Mouse (Mus musculus) left cerebral cortex, adult 2 months (tissue): Measurements from ENCODE around the gene Rorb. TPM values are rescaled to one million over a fixed set of nuclear protein-coding genes. Genes with fewer than 3 reads are reported as not detected.

ENCODE experiments used
- DNase-seq, 2 experiments: peaks; one replicate each; pipeline ENCODE4 v3.0.0; 2021 to 2022; ENCODE audit warnings: low spot score in 2 of 2, mixed read lengths in 1 of 2; ENCODE audit errors: extremely low spot score in 1 of 2
- H3K27ac ChIP-seq: fragments of 200-600 bp; 2 replicates; pipeline ENCODE4 v1.8.1; 2022
- H3K4me3 ChIP-seq: fragments of 200-600 bp; 2 replicates; pipeline ENCODE4 v1.8.1; 2022
- CTCF ChIP-seq: fragments of 200-600 bp; IDR thresholded peaks from 2 replicates; pipeline ENCODE4 v1.8.1; 2022; ENCODE audit warnings: antibody characterized with exemption, mild to moderate bottlenecking, moderate library complexity
- intact Hi-C: fragments of 180-260 bp; cut with DNase I; formaldehyde crosslinking; loops from one replicate; pipeline ENCODE4 v1.15.1; 2025
- long read RNA-seq, 2 experiments: library from polyadenylated mRNA; stranded (forward); transcript quantifications; one replicate each; pipeline ENCODE4 v2.0.0; 2021; ENCODE audit warnings: borderline mapping rate in 2 of 2
- total RNA-seq, 2 experiments: library from RNA; stranded (reverse); gene quantifications; 2 replicates each; pipeline ENCODE4 v1.2.3; 2021

Rorb gene
- 10 to 100 TPM; 53.6 to 55.1 TPM for total RNA-seq
- long read RNA-seq, experiment 1, full-length matches to known transcripts, result 2 of 16 reads
- long read RNA-seq, experiment 1, partial matches to known transcripts, result 3 of 16 reads
- long read RNA-seq, experiment 1, other reads (novel, unspliced or antisense), result 11 of 16 reads
- long read RNA-seq, experiment 2, partial matches to known transcripts, result 0 of 6 reads
- long read RNA-seq, experiment 2, other reads (novel, unspliced or antisense), result 6 of 6 reads

DNA sequence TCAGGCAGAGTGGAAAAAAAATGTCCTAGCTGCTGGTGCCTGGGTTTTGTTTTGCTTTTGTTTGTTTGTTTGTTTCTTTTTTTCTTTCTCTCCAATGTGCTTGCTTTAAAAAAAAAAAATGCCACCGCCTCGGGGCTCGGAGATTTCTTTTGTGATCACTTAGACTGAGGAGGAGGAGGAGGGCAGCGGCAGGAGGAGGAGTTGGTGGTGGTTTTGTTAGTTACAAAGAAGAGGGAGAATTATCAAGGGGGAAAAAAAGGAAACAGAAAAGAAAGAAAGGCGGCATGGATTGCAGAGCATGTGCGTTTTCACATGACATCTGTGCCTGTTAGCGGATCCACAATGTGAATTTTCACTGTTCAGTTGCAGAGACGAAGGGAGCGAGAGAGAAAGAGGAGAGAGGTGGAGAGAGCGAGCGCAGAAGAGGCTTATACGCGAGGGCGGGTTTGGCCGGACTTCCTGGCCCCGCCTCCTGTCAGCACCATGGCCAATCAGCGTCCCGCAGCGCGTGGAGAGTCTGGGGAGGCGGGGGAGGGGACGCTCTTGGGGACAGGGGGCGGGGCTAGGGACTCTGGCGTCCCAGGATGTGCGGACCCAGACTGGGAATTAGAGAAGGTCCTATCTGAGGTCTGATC lies at the start of gene Rorb:
Rorb (minus strand) TSS at position 404 of the 635 bp plus-strand sequence.
- Histone ChIP-seq H3K4me3 (peak within 1 kb of the TSS; percentile 69), H3K27ac (peak within 1 kb of the TSS; percentile 83)
- no peak for TF ChIP-seq CTCF
- intact Hi-C loops, result loop anchor here (2.0 to 5.0 kb wide), 4 partner anchors 69 to 1234 kb away; no protein-coding TSS in a partner anchor
- peak; percentile 84 to 87 for DNase-seq

DNA sequence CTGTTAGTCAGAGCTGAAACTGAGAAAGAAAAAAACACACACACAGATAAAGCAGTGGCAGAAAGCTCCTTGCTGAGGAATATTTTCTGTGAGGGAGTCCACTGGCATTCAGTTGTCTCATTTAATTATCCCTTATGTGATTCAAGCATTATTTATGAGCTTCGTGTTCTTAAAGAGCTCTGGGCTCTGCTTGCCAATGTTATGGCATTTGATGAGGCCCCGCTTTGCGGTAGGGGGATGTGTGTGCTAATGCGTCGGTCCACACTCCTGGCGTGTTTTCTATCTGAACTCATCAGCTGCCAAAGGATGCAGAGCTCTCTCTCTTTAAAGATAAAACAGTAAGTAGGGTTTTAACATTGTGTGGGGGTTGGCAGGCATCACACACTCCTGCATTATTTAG lies 37.9 kb upstream of the Rorb start:
- Histone ChIP-seq H3K27ac (no peak overlapping the region), H3K4me3 (no peak overlapping the region)
- TF ChIP-seq CTCF, result no peak
- intact Hi-C loops, result no loop called here
- DNase-seq, result no peak

DNA sequence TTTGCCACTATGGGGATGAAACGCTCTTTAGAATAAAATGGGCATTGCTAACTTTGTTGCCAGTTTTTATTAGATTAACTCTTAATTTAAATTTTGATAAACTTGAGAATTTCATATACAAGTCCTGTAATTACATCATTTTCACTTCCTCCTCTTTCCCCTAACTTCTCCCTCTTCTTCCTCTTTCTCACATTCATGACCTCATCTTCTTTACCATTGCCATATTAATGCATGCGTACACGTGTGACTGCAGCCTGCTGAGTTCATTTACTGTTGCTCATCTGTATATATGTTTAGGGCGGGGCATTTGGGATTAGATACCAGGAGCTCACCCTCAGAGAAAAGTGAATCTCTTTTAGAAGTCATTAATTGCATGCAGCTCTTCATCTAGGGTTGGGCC lies 33.5 kb upstream of the Rorb start:
- no peak overlapping the region for H3K27ac ChIP-seq
- no peak for TF ChIP-seq CTCF
- H3K4me3 ChIP-seq, result no peak overlapping the region
- intact Hi-C loops, result no loop called here
- DNase-seq, result no peak

DNA sequence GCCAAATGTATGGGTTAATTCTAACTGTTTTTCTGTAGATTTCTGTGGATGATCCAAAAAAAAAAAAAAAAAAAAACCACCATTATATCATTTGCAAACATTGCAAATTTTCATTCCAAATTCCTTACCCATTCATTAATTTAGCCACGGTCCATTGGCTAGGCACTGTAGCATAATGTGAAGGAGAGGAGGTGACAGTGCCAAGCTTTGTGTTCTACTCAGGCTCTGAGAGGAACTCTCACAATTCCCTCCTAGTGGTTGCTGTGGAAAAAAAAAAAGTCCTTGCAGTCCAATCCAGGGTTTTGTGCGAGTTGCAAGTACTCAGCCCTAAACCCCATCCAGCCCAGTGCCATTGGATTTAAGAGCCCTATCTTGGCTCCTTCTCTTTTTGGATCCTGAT lies 25.9 kb upstream of the Rorb start:
- intact Hi-C loops, result no loop called here
- no peak for DNase-seq
- H3K4me3 ChIP-seq, result no peak overlapping the region
- TF ChIP-seq CTCF, result no peak; the same call in 1 of the 2 replicates
- H3K27ac ChIP-seq, result no peak overlapping the region

DNA sequence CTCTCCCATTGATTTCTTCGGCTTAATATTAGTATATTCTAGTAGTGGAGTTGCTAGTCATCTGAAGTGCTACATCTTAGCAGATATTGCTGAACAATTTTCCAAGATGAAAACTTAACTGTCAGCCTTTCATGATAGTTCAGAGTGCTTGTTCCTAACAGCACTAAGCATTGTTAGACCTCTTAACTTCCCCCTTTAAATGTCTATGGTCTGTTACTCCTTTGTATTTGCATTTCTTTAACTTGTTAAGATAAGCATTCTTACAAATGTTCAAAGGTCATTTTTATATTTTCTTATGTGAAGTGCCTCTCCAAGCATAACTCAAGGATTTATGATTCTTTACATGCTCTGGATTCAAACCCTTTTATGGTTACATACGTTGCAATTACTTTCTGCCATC lies 24.8 kb upstream of the Rorb start:
- no peak for TF ChIP-seq CTCF

DNA sequence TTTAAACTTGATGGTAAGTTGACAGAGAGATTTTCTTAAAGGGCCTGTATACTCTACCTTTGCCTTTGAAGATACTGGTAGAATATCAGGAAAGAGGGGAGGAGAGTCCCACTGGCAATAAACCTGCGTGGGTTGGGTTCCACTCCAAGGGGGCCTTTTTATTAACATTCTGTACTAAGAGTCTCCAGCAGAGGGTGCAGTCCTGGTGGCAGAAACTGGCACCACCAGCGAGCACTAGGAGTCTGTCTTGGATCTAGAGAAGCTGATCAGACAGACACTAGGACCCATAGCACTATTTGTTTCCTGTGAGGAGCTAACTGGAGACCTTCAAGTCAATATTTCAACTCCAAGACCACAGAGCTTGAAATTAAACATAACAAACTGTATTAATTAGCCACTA lies 11.3 kb upstream of the Rorb start:
- H3K4me3 ChIP-seq, result no peak overlapping the region
- DNase-seq, result no peak
- TF ChIP-seq CTCF, result peak; percentile 54
- intact Hi-C loops, result no loop called here
- H3K27ac ChIP-seq, result no peak overlapping the region

More for the DNA sequence above, 24.8 kb upstream of the Rorb start:
- no peak overlapping the region for H3K4me3 ChIP-seq
- intact Hi-C loops, result no loop called here
- DNase-seq, result no peak
- H3K27ac ChIP-seq, result no peak overlapping the region

DNA sequence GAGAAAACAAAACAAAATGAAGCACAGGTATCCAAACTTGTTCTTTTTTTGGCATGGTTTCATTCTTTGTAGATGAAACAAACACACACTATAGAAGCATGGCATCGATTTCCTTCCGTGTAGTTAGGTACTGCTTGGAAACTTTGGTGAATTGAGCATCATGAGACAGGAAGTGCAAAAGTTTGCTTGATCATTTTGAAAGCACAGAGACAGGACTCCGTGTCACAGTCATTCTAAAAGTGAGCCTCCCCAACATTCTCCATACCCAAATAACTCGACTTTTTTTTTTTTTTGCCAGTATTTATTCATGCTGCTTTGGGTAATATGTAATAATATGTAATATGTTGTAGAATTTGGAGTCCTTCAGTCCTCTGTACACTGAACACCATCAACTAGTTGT lies 1.2 kb upstream of the Rorb start:
- DNase-seq, result no peak
- no peak overlapping the region for H3K4me3 ChIP-seq
- intact Hi-C loops, result loop anchor here (5.0 kb wide), 2 partner anchors 70 to 225 kb away; no protein-coding TSS in a partner anchor
- TF ChIP-seq CTCF, result no peak
- no peak overlapping the region for H3K27ac ChIP-seq

DNA sequence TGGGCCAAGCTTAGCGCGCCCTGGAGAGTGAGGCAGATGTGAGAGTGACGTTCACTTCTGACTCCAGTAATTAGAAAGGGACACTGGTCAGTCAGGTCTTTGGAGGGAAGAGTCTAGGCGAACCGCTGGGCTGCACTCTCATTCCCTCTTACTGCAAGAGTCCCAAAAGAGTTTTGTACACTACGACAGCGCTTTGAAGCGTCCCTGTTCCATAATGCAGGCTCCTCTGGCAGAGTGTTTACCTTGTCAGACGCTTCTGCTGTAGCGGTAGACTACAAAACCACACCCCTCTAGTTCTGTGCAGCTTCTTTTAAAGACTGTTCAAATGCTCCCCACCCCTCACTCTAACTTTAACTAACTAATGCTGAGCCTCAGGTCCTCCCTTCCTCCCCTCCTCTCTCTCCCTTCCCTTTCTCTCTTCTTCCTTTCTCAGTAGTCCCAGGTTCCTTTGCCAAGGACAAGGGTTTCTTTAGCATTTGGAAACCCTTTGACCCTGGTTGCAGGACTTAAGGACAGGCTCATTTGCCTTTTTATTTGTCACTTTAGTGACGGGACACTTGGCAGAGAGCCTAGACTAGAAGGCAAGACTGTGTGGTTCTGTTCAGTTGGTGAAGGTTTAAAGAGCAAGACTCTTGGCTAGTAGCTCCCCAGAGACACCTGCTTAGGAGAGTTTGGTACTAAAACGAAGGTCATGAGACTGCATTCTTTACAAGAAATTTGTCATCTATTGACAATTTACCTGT lies 603 bp upstream of the Rorb start:
- DNase-seq, result no peak
- intact Hi-C loops, result loop anchor here (2.0 to 5.0 kb wide), 4 partner anchors 69 to 1233 kb away; no protein-coding TSS in a partner anchor
- TF ChIP-seq CTCF, result no peak

DNA sequence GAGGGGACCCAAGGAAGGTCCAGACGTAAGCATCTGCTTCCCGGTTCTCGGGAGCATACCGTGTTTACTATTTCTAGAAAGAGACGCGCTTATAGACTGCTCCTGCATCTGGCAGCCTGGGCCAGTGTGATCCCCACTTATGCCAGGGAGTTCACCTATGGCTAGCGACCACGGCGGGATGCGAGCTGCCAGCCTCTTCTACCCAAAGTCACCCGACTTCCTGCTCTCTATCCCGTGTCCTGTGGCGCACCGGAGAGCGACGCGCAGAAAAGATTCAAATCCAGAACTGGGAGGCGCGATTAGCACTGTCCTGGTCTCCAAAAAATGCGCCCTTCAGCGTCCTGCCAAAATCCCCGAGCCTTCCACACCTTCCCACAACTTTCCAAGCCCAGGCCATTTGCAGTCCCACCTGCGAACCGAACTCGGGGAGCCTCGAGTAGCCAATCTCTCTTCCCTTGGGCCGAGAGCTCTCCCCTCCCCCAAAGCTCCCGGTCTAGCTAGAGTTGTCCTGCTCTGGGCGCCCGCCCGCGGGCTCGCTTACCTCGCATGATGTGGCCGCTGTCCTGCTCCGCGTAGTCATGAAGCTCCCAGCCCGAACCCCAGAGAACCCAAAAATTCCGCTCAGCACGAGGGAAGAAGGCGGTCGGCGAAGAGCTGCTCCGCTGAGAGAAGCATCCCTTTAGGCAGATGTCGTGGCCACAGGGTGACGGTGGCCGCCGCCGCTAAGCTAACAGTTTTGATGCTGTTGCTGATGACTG lies 806 bp downstream of the Rorb start:
- intact Hi-C loops, result loop anchor here (2.0 to 5.0 kb wide), 4 partner anchors 68 to 1235 kb away; no protein-coding TSS in a partner anchor
- DNase-seq, result peak; percentile 37 to 45
- Histone ChIP-seq H3K4me3 (peak overlapping the region; percentile 69), H3K27ac (peak overlapping the region; percentile 83)
- TF ChIP-seq CTCF, result no peak

More for the DNA sequence above, 603 bp upstream of the Rorb start:
- H3K27ac ChIP-seq, result peak overlapping the region; percentile 18; the same call in 1 of the 2 replicates
- peak overlapping the region; percentile 69 for H3K4me3 ChIP-seq

DNA sequence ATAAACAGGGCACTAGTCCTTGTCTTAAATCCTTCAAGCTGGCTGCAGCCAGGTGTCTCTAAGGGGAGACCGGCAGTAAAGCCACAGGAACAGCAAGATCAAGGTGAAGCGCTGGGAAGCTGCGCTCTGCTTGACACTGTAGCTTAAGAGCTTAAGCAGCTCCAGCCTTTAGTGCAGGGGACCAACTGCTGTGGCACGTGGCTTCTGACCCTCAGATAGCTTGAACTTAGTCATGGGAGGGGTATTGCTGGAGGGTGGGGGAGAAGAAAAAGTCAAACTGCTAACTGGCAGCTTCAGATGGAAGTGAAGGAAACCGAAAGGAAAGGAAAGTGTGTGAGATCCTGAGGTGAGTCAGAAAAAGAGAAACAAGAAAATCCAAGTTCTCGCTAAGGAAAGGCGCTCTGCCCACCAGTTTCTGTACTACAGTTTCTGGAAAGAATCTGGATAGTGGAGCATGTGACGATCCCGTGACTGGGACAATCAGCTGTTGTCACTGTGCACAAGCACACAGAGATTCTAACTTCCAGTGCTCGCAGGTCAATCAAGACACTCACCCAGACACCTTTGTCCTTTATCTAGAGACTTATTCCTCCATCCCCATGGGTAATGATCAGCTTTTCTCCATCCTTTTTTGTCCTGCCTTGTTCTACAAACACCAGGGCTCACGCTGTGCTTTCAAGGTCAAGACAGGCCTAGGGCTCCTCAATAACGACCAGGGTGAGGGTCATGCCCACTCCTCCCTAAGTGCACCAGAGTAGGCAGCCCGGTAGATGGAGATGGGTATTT lies 2.2 kb downstream of the Rorb start:
- intact Hi-C loops, result loop anchor here (5.0 kb wide), 2 partner anchors 131 to 1124 kb away; no protein-coding TSS in a partner anchor
- peak overlapping the region; percentile 69 for H3K4me3 ChIP-seq
- TF ChIP-seq CTCF, result no peak
- peak overlapping the region; percentile 83 for H3K27ac ChIP-seq
- no peak for DNase-seq
